Mouse (Mus musculus) adrenal gland (tissue): ENCODE measurements at regions not wholly inside any gene's neighbourhood (a gene's known extent, or its start where the extent isn't known, plus 50 kb on each side); places are given as distances from the start of the nearest gene placed in this dataset.

Experiments
- intact Hi-C: fragments of 180-260 bp; cut with DNase I; formaldehyde crosslinking; loops from one replicate; pipeline ENCODE4 v1.15.1; 2025

DNA sequence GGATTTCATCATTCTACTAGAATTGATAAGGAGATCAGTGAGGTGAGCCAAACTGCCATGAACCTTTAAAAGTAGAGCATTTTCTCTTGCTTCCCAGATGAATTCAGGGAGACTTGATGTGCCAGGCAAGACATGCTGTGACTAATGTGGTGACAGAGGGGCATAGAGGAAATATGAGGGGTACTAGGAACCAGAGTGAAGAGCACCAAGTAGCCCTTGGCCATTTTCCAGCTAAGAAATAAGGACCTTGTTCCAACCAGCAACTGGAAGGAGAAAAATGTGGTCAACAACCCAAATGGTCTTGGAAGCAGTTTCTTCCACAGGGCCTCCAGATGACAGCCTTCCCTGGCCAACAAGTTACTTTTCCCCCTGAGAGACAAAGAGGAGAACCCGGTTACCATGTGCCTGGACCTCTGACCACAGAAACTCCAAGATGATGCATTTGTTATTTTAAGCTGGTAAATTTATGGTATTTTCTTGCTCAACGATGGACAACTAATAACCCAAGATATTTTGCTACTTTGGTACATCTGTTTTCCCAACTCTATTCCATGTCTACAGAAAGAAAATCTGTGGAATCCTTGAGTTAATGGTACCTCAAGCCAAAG, 351.8 kb downstream of the Osr1 start:
- intact Hi-C loops: no loop called here

DNA sequence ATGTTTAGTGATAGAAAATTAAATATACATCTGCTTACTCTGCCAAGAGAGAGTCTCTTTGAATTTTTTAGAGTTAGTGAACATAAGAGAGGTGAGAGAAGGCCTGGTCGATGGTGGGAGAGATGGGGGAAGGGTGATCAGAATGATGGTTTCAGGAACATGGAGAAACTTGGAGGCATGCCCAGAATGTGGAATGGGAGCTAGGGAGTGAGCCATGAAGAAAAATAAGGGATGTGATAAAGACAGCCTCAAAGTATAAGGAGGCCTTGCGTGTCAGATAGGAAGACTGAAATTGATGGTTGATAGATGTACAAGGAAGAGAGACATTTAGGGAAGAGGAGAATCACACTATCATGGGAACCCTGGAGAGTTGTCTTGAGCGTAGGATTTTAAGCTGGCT, 354.6 kb downstream of the Osr1 start:
- intact Hi-C loops: no loop called here

DNA sequence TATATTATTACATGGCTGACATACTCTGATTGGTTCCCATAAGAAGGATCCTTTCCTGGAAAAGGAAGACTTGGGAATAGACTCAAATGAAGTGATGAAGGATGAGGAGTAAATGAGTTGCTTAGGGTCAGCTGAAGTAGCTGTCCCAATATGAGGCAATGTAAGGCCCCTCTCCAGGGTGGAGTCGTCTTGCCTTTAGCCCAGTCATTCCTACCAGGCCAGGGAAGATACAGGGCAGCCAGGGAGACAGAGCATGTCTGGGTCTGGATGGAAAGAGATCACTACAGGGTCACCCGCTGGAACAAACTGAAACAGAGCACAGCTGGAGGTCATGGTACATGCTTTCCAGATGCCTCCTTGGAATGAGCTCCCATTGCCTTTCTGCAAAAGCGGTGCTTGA, 364.2 kb downstream of the Osr1 start:
- intact Hi-C loops: no loop called here

DNA sequence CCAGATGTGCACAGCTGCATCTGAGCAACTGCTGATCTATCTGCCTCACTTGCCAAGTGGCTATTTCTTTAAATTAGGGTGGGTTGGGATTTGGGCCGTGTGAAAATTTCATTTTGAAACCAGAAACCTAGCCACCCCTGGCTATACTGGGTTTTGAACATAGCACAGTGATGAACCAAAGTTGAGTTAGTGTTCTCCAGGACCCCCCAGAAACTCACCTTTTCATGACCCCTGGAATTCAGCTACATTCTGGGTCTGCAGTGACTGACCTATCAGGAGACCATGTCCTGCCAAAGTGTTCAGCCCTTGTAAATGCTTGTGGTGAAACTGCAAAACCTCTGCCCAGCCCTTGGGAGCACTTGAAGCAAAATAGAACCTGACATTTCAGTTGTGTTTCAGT, 371.4 kb downstream of the Osr1 start:
- intact Hi-C loops: no loop called here

DNA sequence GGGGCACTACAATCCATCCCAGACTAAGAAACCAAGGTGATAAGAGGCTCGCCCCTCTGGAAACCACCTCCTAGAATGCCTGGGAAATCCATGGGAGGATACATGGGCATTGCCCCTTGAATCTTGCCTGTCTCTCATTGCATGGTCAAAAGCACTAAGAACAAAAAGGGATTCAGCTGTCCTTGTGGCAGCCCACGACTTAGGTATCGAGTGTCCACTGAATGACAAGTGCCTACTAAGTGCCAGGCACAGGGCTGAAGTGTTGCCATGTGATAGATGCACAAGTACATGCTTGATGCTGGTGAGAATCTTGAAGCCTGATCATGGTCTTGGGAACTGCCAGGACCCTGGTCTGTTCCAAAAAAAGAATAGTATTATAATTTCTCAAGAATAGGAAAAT, 371.9 kb downstream of the Osr1 start:
- intact Hi-C loops: no loop called here

DNA sequence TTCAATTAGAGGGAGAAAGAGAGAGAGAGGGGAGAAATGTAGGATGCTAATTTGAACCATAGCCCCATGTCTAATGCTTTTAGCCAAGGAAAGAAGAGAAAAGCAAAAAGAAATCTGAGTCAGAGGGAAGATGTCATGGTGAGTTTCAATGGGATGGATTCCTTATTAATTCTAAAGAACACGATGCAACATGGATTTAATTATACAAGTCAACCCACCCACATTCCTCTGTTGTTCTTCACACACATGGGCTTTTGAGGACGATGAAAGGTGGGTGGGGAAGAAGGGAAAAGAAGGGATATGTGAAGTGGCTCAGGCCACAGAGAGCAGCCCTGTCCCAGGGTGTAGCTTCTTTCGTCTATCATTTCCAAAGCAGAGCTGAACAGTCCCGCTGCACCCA, 378.9 kb downstream of the Osr1 start:
- intact Hi-C loops: no loop called here

DNA sequence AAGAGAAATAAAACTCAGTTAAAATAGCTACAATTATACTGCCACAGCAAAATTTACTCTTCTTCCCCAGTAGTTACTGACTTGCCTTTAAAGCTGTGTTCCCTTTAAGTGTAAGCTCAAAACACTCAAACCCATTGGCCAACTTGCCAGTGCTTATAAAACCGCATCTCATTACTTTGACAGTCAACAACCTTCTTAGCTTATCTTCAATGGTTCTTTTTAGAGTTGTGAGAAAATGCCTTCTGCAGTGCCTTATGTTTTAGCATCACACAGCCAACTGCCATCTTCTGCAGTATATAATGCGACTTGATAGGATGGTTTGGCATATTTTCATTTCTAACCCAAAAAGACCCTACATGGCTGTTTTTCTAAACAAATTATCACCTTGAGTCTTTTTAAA, 382.5 kb downstream of the Osr1 start:
- intact Hi-C loops: no loop called here

DNA sequence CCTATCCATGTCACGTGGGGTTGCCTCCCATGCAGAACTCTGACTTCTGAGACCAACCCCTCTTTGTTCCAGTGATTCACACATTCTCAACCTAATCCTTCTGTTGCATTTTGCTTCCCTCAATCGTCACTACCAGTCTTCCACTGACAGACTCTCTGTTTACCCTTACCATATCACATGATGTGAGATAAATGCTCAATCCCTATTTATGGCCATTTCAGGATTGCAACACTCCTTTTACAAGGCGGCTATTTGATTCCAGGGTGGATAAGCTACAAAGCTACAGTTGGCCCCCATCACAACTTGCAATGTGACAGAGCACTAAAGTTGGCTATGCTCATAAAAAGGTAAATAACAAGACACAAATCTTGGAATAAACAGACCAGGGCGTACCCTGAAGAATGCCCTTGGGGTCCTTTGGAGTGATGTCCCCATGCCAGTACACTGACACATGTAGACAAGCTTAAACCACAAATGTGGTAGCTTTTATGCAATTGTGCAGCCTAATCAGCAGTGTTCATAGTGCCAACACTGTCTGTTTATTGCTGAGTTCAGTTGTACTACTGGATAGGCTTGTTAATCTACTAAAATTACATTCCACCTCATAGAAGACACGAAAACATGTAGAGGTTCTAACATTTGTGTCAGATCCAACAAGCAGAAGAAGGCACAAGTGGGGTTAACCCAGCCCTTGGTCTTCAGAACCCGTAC, 384.4 kb downstream of the Osr1 start:
- intact Hi-C loops: no loop called here

DNA sequence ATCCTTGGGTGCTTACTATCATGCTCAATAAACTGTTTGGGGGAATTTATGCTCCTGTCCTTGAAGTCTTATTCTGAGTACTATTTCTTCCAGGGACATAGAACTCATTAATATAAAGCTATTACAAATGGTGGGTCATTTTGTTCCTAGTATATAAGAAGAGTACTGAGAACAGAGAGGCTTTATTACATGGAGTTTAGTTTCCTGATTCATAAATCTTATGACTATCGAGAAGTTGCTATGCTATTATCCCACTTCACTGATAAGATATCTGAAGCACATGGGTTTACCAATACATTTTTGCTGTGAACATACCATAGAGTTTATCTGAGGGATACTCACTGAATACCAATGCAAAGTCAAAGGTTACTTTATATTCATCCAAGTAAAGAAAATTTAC, 399.5 kb downstream of the Osr1 start:
- intact Hi-C loops: no loop called here

DNA sequence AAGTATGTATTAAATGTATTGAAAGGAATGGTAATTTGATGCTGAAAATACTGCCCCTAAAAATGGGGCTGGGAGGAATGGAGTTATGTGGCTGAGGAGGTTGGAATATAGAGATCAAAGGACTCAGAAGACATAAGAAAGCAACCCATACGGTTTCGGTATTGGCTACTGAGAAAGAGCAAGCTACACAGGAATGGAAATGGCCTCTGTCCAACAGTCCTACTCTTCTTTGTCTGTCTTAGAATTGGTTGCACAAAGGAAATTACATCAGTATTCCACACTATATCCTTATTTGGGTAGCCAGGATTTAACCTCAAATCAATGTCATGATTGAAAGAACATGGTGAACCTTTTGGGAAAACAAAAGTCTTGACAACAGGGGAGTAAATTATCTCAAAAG, 399.0 kb upstream of the Nt5c1b start:
- intact Hi-C loops: no loop called here

DNA sequence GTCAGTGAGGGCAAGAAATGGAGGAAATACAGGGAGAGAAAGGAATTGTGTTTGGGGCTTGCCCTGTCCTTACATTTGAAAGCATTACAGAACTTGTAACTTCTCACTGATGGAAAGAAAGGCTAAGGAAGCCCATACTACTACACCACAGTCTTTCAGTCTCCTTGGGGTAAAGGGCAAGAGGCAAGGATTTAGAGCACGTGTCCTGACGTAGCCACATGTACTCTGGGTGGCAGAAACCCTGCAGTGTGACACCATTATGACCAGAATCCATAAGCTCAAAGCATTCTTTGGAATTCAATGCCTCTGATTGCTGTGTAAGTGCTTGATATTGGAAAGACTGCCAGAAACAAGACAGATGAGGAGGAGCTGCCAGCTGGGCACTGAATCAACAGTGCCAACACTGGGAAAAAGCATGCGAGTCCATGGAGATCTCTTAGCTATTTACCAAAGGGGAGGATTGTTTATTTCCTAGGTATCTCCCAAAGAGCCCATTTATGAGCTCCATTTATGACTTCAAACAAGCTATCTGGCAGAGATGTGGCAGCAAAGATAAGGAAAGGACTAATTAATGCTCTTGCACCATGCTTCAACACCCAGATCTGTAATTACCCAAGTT, 391.2 kb upstream of the Nt5c1b start:
- intact Hi-C loops: no loop called here

DNA sequence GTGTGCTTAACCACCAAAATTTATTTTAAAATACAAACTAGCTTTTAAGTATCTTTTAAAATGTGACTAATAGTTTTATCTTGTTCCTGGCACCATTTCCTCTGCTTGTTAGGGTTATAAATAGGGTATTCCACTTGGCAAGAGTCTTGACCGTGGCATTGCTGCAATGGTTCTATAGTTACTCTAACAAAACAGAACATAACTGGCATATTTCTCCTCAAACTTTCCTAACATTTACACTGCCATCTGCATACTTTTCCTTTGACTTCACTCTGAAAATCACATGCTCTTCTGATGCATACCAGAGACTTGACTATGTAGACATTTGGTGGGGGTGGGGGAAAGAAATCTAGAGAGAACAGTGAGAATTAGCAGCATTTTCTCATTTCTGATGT, 390.7 kb upstream of the Nt5c1b start:
- intact Hi-C loops: no loop called here

DNA sequence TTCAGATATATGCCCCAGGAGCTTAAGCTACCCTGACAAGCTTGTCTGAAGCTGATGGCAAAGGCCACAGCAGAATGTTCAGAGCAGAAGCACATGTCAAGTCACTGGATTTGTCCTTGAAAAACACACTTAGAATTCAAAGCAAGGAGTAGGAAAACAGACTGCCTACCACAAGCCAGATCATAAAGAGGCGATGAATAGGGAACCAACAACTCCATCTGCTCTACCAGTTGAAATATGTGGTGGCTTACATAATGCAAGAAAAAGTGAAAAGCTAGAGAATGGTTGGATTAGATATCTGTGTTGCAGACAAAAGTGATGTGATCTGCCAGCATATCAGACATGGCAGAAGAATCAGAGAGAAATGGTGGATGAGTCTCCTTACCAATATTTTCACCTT, 378.5 kb upstream of the Nt5c1b start:
- intact Hi-C loops: no loop called here

DNA sequence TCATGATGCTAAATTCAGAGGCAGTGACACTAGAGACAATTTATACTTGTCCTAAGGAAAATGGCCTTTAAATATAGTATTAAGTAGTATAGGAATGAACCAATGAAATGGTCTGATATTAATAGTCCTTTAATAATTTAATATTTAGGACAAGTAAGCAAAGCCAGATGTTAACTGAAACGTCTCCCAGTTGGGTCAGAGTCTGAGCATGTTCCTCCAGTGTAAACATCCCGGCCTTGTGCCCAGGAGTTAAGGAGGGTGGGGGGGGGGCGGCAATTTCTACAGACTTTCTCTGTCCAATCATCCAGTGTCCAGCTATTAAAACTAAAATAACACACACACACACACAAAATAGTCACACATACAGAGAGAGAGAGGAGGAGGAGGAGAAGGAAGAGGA, 374.1 kb upstream of the Nt5c1b start:
- intact Hi-C loops: no loop called here

DNA sequence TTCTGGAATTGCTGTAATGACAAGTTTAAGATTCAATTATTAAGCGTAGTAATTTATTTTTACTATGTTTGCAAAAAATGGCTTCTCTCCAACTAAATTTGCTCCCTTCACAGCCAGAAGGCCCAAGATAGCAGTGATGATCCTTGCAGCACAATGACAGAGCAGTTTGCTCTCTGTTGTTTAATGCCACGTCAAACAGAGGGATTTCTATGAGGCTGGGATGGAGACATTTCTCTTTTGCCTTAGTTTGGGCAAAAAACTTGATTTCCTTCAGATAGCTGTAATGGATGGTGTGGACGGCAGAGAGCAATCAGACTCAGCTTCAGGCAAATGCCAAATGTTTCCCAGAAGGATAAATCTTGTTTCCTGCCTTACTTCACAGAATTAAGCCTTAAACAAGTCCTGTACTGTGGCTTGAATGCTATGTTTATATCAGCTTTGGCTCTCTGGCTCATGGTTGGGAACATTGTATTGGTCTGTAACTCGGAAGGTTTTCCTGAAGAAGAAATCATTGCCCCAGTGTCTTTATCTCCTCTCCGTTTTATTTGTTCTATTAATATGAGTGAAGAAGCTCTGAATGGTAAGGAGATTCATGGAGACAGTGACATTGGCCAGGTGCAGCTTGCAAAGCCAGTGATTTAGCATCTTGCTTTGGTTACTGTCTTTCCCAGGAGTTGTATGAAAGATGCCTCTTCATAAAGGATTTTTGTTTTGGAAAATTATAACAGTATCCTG, 373.2 kb upstream of the Nt5c1b start:
- intact Hi-C loops: no loop called here

DNA sequence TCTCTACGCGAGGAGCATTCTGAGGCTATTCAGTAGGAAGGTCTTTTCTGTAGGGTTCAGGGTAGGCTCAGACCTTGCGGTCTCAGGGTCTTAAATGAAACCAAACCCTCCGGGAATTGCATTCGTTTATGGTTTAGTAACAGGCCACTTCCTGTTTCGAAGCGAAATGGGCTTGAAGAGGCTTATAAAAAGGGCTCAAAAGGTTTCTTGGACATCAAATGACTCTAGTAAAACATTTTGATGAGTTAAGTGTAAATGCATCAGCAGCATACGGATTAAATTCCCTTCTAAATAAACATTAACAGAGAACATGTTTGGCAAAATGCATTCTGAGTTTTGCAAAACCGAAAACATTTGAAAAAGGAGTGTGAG, 372.6 kb upstream of the Nt5c1b start:
- intact Hi-C loops: no loop called here

DNA sequence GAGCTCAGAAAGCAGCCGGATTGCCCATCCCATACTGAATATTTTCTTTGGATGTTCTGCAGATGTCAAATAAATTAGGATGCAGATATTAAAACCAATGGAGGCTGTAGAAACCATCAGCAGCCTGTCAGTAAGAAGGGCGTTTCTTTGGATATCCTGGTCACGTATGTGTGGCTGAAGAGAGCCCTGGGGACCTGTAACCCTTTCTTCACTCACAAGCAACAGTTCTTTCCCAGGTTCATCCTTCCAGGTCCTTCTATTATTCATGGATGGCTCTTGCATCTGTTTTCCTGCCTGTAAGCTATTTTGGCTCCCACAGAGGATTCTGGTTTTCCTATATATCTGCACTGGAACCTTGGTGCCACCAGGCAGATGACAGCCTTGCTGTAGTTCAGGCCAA, 372.2 kb upstream of the Nt5c1b start:
- intact Hi-C loops: no loop called here

DNA sequence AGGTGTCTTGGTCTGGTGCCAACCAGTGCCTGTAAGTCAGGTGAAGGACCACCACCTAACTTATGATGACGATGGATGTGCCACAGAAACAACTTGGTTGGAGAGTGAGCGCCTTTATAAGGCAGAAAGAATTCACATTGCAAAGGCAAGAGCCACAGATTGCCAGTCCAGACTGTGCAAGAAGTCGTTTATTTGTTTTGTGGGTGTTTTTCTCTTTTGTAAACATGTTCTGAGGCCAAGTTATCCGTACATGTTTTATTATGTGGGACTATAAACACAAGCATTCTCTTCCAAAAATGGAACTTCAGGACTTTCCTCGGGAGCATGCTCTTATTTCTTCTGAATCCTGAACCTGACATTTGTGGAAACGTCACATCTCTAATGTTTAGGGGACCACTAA, 369.8 kb upstream of the Nt5c1b start:
- intact Hi-C loops: no loop called here

DNA sequence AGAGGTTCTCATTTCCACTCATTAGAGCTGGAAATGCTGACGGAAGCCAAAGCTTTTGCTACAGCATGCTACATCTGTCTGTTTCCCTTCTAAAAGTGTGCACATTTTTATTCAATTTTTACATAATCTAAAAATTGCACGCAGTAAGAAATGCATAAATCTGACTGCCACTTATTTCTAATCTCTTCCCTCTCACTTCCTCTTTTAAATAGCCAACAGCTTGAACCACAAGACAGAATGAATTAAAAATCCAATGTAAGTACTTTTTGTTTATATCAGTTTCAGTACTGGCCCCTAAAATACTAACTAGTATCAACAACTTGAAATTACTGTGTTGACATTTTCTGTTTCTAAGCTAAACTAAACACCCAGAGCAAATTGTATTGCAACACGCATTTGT, 361.3 kb upstream of the Nt5c1b start:
- intact Hi-C loops: no loop called here

DNA sequence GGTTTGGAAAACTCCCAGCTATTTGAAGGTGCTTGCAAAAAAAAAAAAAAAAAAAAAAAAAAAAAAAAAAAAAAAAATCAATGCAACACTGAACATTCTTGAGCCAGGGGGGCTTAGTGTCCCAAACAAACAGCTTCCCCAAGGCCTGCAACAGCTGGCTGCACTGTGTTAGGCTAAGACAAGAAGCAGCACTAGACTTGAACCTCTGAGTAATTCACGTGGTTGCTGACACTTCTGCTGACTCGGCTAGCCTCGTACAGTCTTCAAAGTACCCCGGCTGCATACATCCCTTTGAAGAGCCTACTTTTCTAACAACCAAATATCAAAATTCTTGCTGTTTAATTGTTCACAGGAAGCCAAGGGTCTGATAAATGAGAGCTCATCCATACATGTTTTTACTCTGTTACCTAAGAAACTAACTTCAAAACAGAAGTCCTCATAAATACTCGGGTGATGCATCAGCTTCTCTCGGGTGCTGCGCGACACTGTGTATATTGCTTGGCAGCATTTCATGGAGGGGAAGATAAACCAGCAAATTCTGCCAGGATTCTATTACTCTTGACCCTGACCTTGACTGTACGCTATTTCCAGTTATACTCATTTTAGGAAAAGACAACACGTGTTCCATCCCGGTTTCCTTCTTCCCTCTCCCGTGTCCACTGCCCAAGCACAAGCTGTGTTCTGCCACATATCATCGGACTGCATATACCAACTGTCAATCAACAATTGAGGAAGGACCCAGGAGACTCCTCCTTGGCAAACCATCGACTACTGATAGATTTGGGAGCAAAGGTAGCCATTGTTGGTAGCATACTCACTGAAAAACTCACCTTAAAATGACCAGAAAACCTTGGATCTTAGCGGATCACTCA, 352.8 kb upstream of the Nt5c1b start:
- intact Hi-C loops: no loop called here

DNA sequence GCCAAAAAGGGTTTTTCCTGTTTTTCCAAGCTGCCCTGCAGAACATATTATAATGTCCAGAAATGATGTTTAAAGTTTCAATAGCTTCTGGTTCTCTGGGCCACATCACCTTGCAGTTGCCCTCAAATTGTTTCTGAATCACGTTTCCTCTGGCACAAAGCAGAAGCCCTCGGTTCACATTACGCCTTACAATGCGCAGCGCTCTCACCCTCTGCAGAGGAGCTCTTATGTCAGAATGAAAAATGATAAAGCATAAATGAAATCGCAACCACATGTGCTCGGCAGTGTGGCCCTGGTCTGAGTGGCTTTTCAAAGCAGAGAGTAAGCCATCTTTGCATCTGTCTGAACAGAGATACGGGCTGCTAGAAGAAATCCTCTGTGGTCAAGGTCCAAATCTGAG, 334.3 kb upstream of the Nt5c1b start:
- intact Hi-C loops: no loop called here
